Comparison of ENCODE assay signal across 27 mouse cellular contexts in the genomic region with DNA sequence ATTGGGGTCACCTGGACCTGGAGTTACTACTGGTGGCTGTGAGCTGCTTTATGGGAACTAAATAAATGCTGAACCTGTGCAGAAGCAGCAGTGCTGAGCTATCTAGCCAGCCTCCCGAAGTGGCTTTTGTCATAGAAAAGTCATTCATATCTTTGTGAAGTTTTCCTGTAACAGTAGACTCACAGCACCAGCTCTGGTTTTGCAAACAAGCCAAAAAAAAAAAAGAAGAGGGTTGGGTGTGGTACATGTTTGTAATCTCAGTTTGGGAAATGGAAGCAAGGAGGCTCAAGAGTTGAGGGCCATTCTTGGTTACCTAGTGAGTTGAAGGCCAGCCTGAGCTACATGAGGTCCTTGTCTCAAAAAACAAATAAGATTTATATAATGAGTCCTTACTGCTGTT. TPM values are rescaled to one million over a fixed set of nuclear protein-coding genes. Genes with fewer than 3 reads are reported as not detected.
DNase-seq lines count a peak whose midpoint lies in the region; ATAC-seq and TF ChIP-seq lines count a peak whose summit lies in the region.
"Had no signal": no experiment of that assay in that cellular context is flagged by ENCODE, and none has a peak within 500 bp of the region (broad histone marks: within the 10 kb centered on the region; RNA-seq: fewer than 3 reads in every experiment).

No protein-coding gene starts in this region.

- WGBS in heart, embryonic 13.5 days, result 49% methylated on average over 1 of the region's 1 CpGs
- 4% methylated on average over 1 of the region's 1 CpGs for WGBS in liver, adult 2 months

- no peak for ATAC-seq in heart, embryonic 13.5 days (ENCODE audit: extremely low read depth, insufficient number of reproducible peaks, low FRiP score, low TSS enrichment)
- ATAC-seq: activated CD4-positive, CD25-positive, alpha-beta regulatory T cell, adult 4 months; CD4-positive, CD25-positive, alpha-beta regulatory T cell, adult 4 months; forebrain, embryonic 13.5 days; forebrain, postnatal 0 days; hindbrain, postnatal 0 days; Patski had no signal

- no peak overlapping the region for H3K9ac ChIP-seq in heart, embryonic 13.5 days
- H3K9ac ChIP-seq in liver, adult 2 months (ENCODE audit: low read depth, low read length), result no peak overlapping the region
- H3K9ac ChIP-seq: forebrain, embryonic 13.5 days; forebrain, postnatal 0 days; hindbrain, embryonic 13.5 days had no signal

- no peak overlapping the region for H3K4me2 ChIP-seq in heart, embryonic 13.5 days
- H3K4me2 ChIP-seq: forebrain, embryonic 13.5 days; hindbrain, embryonic 13.5 days had no signal

- DNase-seq in gastrocnemius, adult 2 months, result no peak
- DNase-seq in gastrocnemius, postnatal 25 days, result no peak
- no peak for DNase-seq in heart, adult 18-20 months
- peak; percentile 57 for DNase-seq in liver, adult 2 months (ENCODE audit: extremely low read depth, low read depth, low spot score)
- no peak for DNase-seq in liver
- DNase-seq in urinary bladder, postnatal 10 days (ENCODE audit: low spot score), result no peak
- DNase-seq: adrenal gland, postnatal 14 days; B cell, adult 2 months; cerebellum, adult 18-20 months; cerebellum, adult 9-11 months; cerebellum, postnatal 36 days; forebrain, postnatal 0 days; gastrocnemius, postnatal 36 days; kidney, adult 11 months had no signal

- peaks cover 69% of the 10 kb centered on the region for H3K4me1 ChIP-seq in heart, embryonic 13.5 days
- peaks cover 27% of the 10 kb centered on the region for H3K4me1 ChIP-seq in liver, adult 2 months (ENCODE audit: control insufficient read depth, insufficient read depth, low read length)

- H3K79me2 ChIP-seq in liver, adult 2 months (ENCODE audit: control insufficient read depth, insufficient read depth, low read length), result peaks cover 42% of the 10 kb centered on the region; the same call in 1 of the 2 replicates

- no peak for TF ChIP-seq POLR2A in liver, adult 2 months (IDR thresholded peaks at IDR 0.05; ENCODE audit: extremely low read depth, insufficient read depth, low read length)

- H3K27me3 ChIP-seq in heart, embryonic 13.5 days (replicated peaks), result no peaks in the 10 kb centered on the region
- H3K27me3 ChIP-seq in liver, adult 2 months (ENCODE audit: control insufficient read depth, insufficient read depth, low read length), result no peaks in the 10 kb centered on the region
- H3K27me3 ChIP-seq: forebrain, embryonic 13.5 days; hindbrain, embryonic 13.5 days; Patski had no signal

- H3K9me3 ChIP-seq in heart, embryonic 13.5 days, result no peaks in the 10 kb centered on the region
- H3K9me3 ChIP-seq: embryonic facial prominence, embryonic 10.5 days; forebrain, embryonic 13.5 days; hindbrain, embryonic 13.5 days had no signal

- peak overlapping the region; percentile 53 for H3K27ac ChIP-seq in gastrocnemius, adult 2 months
- H3K27ac ChIP-seq in heart, embryonic 13.5 days (replicated peaks), result peak overlapping the region; percentile 36; the same call in 1 of the 2 replicates
- H3K27ac ChIP-seq in liver, adult 2 months (replicated peaks; ENCODE audit: insufficient read depth, low read depth, low read length), result no peak overlapping the region
- H3K27ac ChIP-seq: embryonic facial prominence, embryonic 10.5 days; forebrain, embryonic 13.5 days; hindbrain, embryonic 13.5 days; hindbrain, postnatal 0 days had no signal

- peaks cover 4% of the 10 kb centered on the region; the same call in 1 of the 2 replicates for H3K36me3 ChIP-seq in heart, embryonic 13.5 days
- H3K36me3 ChIP-seq in liver, adult 2 months (ENCODE audit: control insufficient read depth, insufficient read depth, low read length), result peaks cover 6% of the 10 kb centered on the region
- H3K36me3 ChIP-seq: hindbrain, embryonic 13.5 days had no signal

- TF ChIP-seq CTCF in gastrocnemius, adult 2 months (IDR thresholded peaks at IDR 0.05), result no peak
- no peak for TF ChIP-seq CTCF in liver, adult 2 months (IDR thresholded peaks at IDR 0.05; ENCODE audit: low read depth, low read length)

- intact Hi-C loops in gastrocnemius, adult 2 months (cut with DNase I), result no loop called here

- H3K4me3 ChIP-seq in gastrocnemius, adult 2 months, result no peak overlapping the region
- H3K4me3 ChIP-seq in heart, embryonic 13.5 days, result no peak overlapping the region
- no peak overlapping the region for H3K4me3 ChIP-seq in liver, adult 2 months (ENCODE audit: insufficient read depth, low read depth, low read length)
- H3K4me3 ChIP-seq: embryonic facial prominence, embryonic 10.5 days; forebrain, embryonic 13.5 days; hindbrain, embryonic 13.5 days had no signal

RNA-seq across cellular contexts. Expression of gene a, which starts 29.1 kb away (rescaled TPM):
- not detected for total RNA-seq in gastrocnemius, adult 2 months (2021)
- not detected for total RNA-seq in gastrocnemius, postnatal 25 days (2021)
- 0.32 TPM in 1 of 2 replicates, not detected in the other for polyA plus RNA-seq in heart, embryonic 13.5 days (2015; fragmentation: Nextera tagmentation; extraction: Ambion mirVana)
- not detected for total RNA-seq in heart, adult 18-20 months (2021)
- not detected in 2 replicates for total RNA-seq in liver, adult 2 months (2014; rRNA removed)
- not detected in 2 replicates for polyA plus RNA-seq in liver, adult 2 months (2012; rRNA removed)
- total RNA-seq: adrenal gland, adult 18-20 months; adrenal gland, postnatal 14 days; gastrocnemius, adult 18-20 months; gastrocnemius, postnatal 36 days; hematopoietic stem cell, adult 5-6 weeks; hindbrain, postnatal 0 days had no signal
- polyA plus RNA-seq: activated CD4-positive, CD25-positive, alpha-beta regulatory T cell, adult 4 months; CD4-positive, CD25-positive, alpha-beta regulatory T cell, adult 4 months; Patski had no signal

RNA-seq across cellular contexts. Expression of gene Raly, which starts 29.4 kb away (rescaled TPM):
- 10 to 100 TPM; 62.5 to 70.7 TPM for total RNA-seq in gastrocnemius, adult 2 months (2021)
- total RNA-seq in gastrocnemius, postnatal 25 days (2021), result 10 to 100 TPM; 64.6 to 69.4 TPM
- polyA plus RNA-seq in heart, embryonic 13.5 days (2015; fragmentation: Nextera tagmentation; extraction: Ambion mirVana), result 27.8 and 32.4 TPM in 2 replicates
- 10 to 100 TPM; 92.5 to 93.4 TPM for total RNA-seq in heart, adult 18-20 months (2021)
- total RNA-seq in liver, adult 2 months (2014; rRNA removed), result 57.6 and 61.0 TPM in 2 replicates
- polyA plus RNA-seq in liver, adult 2 months (2012; rRNA removed), result 79.0 and 82.2 TPM in 2 replicates

RNA-seq across cellular contexts. Expression of gene Gm14214, which starts 50.5 kb away (rescaled TPM):
- total RNA-seq in gastrocnemius, adult 2 months (2021), result not detected
- total RNA-seq in gastrocnemius, postnatal 25 days (2021), result not detected
- polyA plus RNA-seq in heart, embryonic 13.5 days (2015; fragmentation: Nextera tagmentation; extraction: Ambion mirVana), result not detected in 2 replicates
- total RNA-seq in heart, adult 18-20 months (2021), result not detected
- total RNA-seq in liver, adult 2 months (2014; rRNA removed), result not detected in 2 replicates
- polyA plus RNA-seq in liver, adult 2 months (2012; rRNA removed), result not detected in 2 replicates
- total RNA-seq: adrenal gland, adult 18-20 months; adrenal gland, postnatal 14 days; forebrain, postnatal 0 days; gastrocnemius, adult 18-20 months; gastrocnemius, postnatal 36 days; hematopoietic stem cell, adult 5-6 weeks; hindbrain, postnatal 0 days had no signal
- polyA plus RNA-seq: CD4-positive, CD25-positive, alpha-beta regulatory T cell, adult 4 months; embryonic facial prominence, embryonic 10.5 days; embryonic facial prominence, embryonic 14.5 days; forebrain, embryonic 13.5 days; forebrain, postnatal 0 days; hindbrain, embryonic 13.5 days; hindbrain, postnatal 0 days; intestine, embryonic 14.5 days; Patski had no signal
